Mouse (Mus musculus) adrenal gland, postnatal 14 days (tissue): ENCODE measurements around the gene Nostrin. TPM values are rescaled to one million over a fixed set of nuclear protein-coding genes. Genes with fewer than 3 reads are reported as not detected.

Source experiments
- DNase-seq: peaks from one replicate; pipeline ENCODE4 v3.0.0; 2021; ENCODE audit warnings: mixed read lengths
- long read RNA-seq, 2 experiments: library from polyadenylated mRNA; stranded (forward); transcript quantifications; one replicate each; pipeline ENCODE4 v2.0.0; 2021
- total RNA-seq: library from RNA; stranded (reverse); gene quantifications from 2 replicates; pipeline ENCODE4 v1.2.3, GENCODE M21; 2021

Nostrin gene
- 10.5 and 11.4 TPM in 2 replicates for total RNA-seq
- long read RNA-seq, experiment 1, transcript Nostrin-201 (16 exons, 1,808 nt), result major isoform, 9 of 10 reads
- long read RNA-seq, experiment 1, partial matches to known transcripts, result 1 of 10 reads
- long read RNA-seq, experiment 1, other reads (novel, unspliced or antisense), result 0 of 10 reads
- long read RNA-seq, experiment 2, transcript Nostrin-201 (16 exons, 1,808 nt), result major isoform, 11 of 15 reads
- long read RNA-seq, experiment 2, partial matches to known transcripts, result 2 of 15 reads
- long read RNA-seq, experiment 2, other reads (novel, unspliced or antisense), result 2 of 15 reads

DNA sequence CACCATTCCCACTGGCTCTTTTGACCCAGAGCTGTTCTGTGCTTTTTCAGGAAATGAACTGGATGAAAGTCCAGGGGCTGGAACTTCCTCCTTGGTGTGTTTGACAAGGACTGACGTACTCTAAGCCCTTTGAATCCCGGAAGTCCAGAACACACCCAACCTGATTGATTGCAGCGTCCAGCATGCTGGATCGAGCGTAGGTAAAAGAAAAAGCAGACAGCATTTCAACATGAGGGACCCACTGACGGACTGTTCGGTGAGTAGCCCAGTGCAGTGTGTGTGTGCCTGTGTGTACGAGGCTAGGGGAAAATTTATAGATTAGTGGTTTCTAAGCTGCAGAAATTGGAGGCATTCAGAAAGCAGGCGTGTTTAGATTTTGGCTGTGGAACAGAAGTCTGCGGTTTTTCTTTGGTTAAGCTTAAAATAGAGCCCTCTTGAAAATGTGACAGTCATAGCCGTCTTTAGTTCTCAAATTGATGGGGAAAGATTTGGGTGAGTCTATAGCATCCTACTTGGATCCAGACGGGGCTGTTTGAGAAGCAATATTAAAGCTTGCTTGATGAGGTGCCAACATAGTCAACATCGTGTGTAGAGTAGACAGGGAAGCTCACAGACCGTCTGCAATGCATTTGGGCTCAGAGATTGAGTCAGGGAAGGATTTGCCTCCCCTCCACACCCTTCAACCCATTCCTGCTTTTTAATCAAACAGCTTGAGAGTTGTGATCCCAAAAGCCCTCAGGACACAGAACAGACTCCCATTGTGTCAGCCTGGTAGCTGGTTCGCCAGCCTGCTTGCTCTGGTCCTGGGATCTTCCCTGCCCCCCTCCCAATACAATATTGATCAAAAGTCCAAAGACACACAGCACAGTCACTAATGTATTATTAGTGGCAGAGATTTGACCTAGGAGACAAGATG, at the start of gene Nostrin:
TSS of gene Nostrin (plus strand) at position 140 of the 916 bp plus-strand sequence.
- DNase-seq, result no peak

DNA sequence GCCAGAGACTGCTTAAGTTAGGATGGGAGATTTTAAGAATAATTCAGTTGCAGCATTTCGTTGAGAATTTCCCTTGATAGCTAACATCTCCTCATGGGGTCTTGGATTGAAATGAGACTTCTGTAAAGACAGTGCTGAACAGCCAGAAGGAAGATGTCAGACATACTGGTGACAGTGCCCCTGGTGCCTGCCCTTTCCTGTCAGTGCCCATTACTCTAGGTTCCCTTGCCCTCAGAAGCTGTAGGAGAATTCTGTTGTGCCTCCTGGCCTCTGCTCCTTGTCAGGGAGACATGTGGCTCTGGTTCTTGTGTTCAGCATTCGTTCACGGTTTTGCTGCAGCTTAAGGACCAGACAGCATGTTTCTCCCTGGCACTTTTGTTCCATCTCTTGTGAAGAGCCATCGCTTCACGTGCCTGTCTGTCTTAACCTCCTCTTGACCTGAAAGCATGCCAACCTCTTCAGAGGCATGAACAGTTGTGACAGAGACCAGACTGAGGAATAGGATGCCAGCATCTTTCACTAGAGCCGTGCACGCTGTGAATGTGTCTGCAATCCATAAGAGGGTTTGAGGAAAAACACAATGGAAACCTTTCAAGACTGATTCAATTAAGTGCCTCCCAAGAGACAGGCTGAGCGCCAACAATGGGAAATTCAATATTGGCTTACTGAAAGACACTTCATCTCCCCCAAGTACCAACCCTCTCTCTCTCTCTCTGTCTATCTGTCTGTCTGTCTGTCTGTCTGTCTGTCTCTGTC, 48.9 kb upstream of the Nostrin start:
- no peak for DNase-seq

DNA sequence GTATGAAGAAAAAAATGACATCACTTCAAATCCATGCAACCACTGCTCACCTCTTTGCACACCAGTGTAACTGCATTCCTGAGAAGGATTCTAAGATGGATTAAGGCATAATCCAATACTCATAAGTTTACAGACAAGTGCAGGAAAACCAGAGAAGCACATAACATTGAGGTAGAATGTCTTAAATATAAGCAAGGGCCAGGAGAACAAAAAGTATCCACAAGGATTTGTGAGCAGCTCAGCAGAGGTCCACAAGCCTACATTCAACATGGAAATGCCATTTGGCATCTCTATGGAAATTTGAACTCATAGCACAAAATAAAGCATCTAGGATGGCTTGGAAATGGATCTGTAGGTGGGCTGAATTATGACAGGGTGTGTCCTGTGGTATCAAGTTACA, 39.8 kb upstream of the Nostrin start:
- no peak for DNase-seq

DNA sequence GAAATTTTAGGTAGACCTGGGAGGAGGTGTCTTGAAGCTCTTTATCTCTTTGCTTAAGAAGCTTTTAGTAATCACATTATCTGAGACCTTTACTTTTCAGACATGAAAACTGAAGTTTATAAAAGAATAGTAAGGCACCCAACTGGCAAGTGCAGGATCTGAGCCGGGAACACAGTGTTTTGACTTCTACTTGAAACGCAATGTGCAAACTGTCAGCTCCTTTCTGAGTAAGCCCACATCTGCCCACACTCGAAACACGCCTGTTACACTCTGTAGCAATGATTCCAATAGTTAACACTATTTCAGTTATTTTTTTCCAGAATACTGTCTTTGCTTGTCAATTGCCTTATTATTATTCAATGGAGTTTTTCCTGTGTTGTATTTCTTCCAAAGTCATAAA, 38.8 kb upstream of the Nostrin start:
- DNase-seq, result no peak

DNA sequence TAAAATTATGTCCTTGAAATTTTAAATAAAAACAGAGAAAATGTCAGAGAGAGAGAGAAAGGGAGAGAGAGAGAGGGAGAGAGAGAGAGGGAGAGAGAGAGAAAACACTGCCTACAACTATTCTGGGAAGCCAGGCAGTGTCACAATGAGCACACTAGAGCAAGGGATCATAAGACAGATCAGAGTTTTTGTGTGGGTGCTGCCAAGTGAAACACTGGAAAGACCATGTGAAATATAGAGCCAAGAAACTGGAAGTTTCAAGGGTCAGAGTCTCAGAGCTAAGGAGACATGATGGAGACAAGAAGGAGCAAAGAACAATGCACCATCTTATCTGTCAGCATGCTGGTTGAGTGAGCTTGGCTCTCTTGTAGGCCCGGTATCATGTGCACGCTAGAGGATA, 38.1 kb upstream of the Nostrin start:
- no peak for DNase-seq

DNA sequence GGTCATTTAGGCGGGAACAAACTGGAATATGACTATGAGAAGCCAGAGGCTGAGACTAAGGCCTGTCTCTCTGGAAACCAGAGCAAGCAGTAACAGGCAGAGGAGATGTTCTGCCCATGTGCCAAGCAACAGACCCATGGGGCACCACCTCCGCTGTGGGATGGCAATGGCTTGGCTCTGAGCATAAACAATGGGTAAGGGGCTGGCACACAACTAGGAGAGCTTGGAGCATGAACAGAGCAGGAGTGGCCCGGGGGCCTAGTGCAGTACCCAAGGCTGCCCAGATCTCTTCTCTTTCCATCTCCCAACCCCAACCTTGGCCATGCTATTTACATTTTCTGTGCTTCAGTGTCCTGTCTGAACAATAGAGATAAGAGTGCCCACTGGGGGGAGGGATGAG, 36.9 kb upstream of the Nostrin start:
- DNase-seq, result no peak

DNA sequence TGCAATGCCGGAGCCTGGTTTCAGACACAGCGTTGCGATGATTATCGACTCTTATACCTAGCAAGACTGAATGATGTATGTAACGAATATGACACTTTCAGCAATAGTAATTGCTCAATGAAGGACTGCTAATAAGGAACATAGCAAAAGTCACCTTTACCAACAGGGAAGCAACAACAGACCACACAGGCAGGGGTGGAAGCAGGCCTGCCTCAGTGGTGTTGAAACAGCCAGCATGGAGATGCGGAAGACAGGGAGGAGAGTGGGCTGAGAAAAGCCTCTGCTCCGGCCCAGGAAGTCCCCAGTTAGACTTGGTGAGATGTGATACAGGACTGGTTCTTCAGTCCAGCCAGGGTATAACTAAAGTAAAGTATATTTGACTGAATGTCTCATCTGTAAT, 36.5 kb upstream of the Nostrin start:
- DNase-seq, result no peak

DNA sequence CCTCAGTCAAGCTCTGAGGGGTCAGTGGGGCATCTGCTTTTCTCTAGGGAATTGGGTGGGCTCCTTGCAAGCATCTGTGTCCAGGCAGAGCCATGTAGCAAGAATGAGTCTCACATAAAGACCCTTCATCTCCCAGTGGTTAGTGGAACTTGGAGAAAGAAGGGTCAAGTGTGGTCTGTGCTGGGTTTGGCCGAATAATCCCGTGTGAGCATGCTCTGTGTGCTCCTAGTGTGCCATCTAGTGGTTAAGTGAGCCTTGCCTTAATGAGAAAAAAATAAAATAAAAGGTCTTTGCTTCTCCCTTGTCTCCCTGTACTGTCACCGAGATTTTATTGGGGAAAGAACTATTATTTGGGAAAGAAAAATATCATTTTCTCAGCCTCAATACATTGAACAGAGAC, 34.9 kb upstream of the Nostrin start:
- DNase-seq, result peak; percentile 60

DNA sequence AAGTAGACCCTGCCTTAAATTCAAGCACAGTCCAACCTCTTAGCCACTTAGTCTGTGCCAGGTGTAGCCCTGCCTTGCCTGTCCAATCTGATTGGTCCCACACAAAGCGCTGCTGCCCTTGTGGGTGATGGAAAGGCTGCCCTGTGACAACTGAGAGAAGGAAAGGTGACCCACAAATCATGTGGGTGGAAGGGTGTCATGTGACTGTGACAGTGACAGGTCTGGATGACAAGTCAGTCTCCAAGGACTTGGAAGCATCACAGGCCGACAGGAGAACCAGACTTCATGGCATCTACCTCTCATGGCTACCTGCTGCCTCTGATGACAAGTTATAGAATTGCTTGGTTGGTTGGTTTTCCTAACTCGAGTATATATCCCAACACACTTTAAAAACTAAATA, 32.1 kb upstream of the Nostrin start:
- no peak for DNase-seq

DNA sequence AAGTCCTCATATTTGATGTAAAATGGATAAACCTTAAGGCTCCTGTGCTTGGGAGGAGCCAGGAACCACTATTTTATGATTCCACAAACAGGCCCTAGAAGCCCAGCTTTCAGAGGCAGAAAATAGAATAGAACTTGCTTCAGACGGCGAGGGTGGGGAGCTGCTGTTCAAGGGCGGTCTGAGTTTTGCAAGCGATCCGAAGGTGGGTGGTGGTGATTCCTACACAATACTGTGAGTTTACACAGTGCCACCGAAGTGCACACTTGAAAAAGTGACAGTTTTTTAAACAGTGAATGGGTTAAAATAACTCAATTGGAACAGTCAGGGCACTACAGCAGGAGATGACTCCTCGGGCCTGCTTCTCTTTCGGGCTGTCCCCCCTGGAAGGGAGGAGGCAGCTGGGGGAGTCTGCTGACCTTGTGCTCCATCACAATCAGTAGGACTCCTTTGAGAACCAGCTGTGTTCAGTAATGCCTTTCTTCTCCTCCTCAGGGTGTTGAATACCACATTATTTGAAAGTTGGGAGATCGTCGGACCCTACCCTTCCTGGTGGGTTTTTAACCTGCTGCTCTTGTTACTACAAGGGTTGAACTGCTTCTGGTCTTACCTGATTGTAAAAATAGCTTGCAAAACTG, 31.0 kb upstream of the Nostrin start:
- DNase-seq, result no peak

DNA sequence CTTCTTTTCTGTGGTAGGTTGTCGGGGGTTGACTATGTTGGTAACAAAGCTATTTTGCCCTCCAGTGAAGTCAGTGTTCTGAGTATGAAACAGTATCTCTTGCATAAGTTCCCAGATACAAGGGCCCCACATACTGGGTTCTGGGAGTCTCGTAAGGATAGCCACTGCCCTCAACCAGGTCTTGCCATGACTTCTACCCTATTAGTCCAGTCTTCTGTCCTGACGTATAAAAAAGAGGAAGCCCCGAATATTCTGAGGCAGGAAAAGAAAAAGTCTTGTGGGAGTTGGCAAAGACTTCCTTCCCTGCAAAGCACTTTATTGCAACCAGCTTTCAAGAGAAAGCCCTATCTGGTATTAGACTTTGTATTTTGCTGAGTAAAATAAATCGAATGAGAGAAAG, 26.4 kb upstream of the Nostrin start:
- DNase-seq, result no peak

DNA sequence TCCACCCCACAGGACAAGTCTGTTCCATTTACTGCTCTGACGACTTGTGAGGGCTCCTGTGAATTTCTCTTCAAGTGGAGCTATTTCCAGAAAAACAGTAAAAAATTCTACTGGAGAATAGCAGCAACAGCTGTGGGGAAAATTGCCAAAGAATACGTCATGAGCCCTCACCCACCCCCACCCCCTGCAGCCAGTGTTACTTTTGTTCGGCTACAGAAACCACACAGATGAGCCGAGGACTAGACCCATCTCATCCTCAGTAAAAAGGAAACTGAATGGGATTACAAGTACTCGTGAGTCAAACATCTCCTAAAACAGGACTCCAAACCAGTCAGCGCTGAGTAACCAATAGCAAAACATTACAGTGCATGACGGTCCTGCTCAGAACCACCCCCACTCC, 25.9 kb upstream of the Nostrin start:
- no peak for DNase-seq

DNA sequence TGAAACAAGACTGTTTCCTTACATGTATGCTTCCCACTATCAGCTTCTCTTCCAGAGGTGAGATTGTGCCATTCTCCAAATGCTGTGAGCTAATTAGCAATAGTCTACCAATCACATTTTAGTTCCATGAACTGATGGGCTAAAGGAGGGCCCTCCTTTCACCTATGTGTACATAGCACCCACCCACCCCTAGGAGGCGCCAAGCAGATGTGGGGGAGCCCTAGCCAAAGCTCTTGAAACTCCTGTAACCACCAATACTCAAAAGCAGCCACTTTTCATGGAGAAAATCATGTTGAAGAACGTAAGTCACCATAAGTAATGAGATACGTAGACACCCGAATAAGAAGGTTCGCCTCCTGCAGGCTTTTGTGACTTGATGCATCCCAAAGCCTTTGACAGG, 23.0 kb upstream of the Nostrin start:
- no peak for DNase-seq

DNA sequence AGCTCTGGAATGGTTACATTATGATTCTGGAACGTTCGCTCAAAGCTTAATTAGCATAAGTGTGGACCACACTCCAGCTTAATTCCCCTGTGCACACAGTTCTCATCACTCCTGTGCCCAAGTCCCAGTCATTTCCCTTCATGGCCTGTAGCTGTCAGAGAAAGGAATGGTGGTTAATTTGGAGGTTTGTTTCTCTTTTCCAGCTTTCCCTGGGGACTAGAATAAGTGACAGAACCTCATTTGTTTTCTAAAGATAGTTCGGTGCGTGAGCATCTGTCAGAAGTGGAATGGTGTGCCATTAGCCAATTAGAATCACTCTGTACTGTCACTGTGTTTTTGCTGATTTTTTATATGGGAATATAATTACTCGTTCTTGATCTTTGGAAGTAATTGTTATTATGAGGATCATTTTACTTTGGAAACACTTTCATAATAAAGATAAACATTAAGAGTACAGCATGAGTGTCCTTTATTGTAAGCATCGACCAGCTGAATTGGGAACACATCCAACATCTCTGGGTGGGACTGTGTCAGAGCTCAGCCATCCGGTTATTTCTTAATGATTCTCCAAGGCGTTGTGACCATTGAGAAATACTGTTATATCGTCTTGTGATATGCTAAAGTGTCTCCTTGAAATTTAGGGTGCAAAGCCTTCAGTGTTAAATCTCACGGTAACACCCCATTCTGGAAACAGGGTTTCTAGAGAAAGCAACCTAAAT, 21.6 kb upstream of the Nostrin start:
- no peak for DNase-seq

DNA sequence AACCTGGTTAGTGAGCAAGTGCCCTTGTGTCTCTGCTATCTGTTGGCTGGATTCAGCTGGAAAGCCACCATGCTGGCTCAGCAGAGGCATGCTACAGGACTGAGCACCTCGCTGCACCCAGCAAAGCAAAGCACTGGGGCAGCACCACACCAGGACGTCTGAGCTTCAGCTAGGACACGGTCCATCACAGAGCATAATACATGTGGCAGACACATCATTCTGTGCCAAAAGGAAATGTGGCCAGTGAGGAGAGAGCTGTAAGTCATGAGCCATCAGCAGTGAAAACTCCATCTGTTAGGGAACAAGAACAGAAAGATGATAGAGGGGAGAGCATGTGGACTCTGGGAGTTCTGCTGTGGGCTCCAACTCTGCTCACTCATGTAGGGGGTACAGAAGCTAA, 19.7 kb upstream of the Nostrin start:
- no peak for DNase-seq

DNA sequence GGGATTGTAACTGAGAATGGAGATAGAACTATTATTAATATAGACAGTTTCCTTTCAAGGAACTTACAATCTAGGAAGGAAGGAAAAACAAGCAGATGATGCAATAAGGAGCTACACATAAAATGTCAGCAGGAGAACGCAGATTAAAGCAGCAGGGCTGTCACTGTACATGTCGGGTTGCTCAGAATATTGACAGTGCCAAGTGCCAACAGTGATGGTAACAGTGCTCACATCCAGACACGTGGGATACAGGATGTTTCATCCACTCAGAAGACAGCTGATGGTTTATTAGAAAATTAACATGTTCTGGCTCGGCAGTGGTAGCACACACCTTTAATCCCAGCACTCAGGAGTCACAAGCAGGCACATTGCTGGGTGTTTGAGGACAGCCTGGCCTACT, 18.8 kb upstream of the Nostrin start:
- DNase-seq, result no peak

DNA sequence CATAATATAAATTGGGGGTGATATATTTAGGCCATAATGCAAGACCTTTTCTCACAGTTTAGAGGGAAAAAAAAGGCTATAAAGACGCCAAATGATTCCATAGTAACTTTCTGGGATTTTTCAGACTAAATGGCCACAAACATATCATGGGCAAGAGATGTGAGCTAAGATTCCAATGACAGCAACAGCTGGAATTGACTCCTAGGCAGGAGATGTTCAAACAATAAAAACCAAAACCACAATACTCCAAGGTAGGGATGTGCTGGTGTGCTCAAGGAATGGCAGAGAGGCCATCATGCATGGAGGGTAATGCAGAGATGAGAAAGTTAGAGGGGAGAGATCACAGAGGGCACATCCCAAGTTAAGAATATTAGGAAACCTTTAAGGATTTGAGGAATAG, 16.6 kb upstream of the Nostrin start:
- no peak for DNase-seq

DNA sequence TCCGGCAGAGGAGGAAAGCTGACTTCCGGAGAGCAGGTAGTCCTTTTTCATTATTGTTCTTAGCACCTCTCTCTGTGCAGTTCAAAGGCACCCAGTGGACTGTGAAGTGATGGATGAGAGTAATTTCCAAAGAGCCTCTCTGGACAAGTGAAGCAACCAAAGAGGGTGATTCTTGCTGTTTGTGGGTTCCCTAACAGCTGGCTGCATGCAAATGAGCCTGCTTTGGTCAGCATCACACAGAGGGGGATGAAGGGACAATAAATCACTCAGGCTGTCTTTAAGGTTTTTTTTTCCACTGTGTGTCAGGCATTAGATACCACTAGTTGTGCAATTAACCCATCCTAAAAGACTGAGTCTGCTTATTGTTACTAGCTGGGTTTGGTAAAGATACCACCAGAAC, 15.9 kb upstream of the Nostrin start:
- DNase-seq, result no peak

DNA sequence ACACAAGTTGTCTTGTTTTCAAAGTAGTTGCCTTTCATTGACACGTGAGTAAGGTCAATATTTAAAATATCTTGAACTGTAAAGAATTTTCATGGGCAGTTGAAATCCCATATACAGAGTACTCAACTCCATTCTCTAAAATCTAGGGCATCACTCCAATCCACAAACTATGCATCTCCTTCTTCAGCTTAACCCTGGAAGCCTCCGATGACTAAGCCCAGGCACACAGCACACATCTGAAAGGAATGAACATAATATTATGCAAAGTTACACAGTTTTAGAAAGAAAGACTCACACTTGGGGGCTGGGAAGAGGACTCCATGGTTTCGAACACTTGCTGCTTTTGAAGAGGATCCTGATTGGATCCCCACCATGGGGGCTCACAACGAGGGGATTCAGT, 13.9 kb upstream of the Nostrin start:
- no peak for DNase-seq

DNA sequence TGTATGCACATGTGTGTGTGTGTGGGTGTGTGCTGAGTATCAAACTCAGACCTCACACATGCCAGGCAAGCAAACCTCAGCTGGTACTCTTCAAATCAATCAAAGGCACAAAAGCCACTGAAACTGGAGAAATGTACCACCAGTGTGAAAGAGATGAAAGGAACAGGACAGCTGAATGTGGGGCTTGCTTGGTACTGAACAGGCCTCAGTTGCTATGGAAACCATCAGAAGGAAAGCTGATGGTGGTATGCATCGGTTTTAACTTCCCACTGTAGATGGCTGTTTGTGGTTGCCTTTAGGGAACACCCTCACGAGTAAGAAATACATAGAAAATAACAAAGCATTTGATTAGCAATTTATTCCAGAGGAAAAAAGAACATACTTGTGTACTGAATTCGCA, 10.2 kb upstream of the Nostrin start:
- DNase-seq, result no peak

DNA sequence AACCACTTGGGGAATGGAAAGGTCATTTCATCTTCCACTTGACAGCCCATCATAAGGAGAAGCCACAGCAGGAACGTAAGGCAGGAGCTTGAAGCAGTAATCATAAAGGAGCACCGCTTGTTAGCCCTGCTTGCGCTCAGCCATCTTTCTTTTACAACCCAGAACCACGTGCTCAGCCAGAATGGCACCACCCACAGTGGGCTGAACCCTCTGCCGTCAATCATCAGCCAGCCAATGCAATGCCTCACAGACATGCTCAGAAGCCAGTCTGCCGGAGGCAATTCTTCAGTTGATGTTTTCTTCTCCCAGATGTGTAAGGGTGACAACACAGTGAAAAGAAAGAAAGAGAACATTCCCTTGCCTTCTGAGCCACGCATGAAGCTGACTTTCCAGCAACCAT, 7.3 kb upstream of the Nostrin start:
- no peak for DNase-seq

DNA sequence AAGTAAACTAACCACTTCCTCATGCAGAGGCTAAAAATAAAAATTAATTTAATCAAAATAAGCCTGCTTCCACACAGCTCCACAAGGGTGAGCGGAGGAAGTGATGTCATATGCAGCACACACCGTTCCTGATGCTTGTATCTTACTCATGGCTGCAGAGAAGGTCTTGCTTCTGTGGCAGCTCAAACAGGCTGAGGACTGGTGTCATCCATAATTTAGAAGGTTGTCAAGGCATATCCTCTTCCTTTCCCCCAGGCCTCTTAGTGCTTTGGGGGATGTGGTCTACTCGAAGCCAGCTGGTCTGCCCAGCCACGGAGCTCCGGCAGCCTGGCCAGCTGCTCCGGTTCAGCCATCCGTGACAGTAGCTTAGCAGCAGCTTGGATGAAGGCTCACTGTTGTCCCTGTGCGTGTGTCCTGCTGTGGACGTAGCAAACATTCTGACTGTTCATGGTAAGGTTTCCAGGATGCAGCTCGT, 6.6 kb upstream of the Nostrin start:
- peak; percentile 16 for DNase-seq
